Mouse (Mus musculus) neural tube, embryonic 14.5 days (tissue): ENCODE data around the gene Txndc17. TPM values are rescaled to one million over a fixed set of nuclear protein-coding genes. Genes with fewer than 3 reads are reported as not detected.

Experiments used
- ATAC-seq: fragments of 200-750 bp; cut with Nextera tagmentation; 2 replicates; pipeline ENCODE4 v1.8.0; 2017; ENCODE audit warnings: low read depth, mild to moderate bottlenecking, moderate TSS enrichment, moderate library complexity
- H3K27ac ChIP-seq: fragments of 300-500 bp; sonication (generic); 2 replicates; pipeline ENCODE4 v1.5.1; 2014; ENCODE audit warnings: low read depth, mild to moderate bottlenecking, control low read depth, low read length, moderate library complexity, mixed read lengths
- H3K27me3 ChIP-seq: fragments of 300-500 bp; sonication (generic); 2 replicates; pipeline ENCODE4 v1.6.1; 2014; ENCODE audit warnings: low read length; ENCODE audit not compliant: control insufficient read depth, insufficient read depth
- H3K36me3 ChIP-seq: fragments of 300-500 bp; sonication (generic); 2 replicates; pipeline ENCODE4 v1.6.1; 2014; ENCODE audit warnings: low read length, mixed read lengths; ENCODE audit not compliant: control insufficient read depth, insufficient read depth
- H3K4me1 ChIP-seq: fragments of 300-500 bp; sonication (generic); 2 replicates; pipeline ENCODE4 v1.6.1; 2014; ENCODE audit warnings: low read length; ENCODE audit not compliant: control insufficient read depth, insufficient read depth
- H3K4me2 ChIP-seq: fragments of 300-500 bp; sonication (generic); 2 replicates; pipeline ENCODE4 v1.6.1; 2014; ENCODE audit warnings: mild to moderate bottlenecking, low read depth, low read length, control low read depth
- H3K4me3 ChIP-seq: fragments of 300-500 bp; sonication (generic); 2 replicates; pipeline ENCODE4 v1.5.1; 2014; ENCODE audit warnings: low read depth, low read length, control low read depth, mixed read lengths
- H3K9ac ChIP-seq: fragments of 300-500 bp; sonication (generic); replicated peaks from 2 replicates; pipeline ENCODE4 v1.6.1; 2014; ENCODE audit warnings: low read depth, mild to moderate bottlenecking, control low read depth, low read length, mixed read lengths
- H3K9me3 ChIP-seq: fragments of 300-500 bp; sonication (generic); 2 replicates; pipeline ENCODE4 v1.6.1; 2016; ENCODE audit warnings: low read length; ENCODE audit not compliant: control insufficient read depth
- WGBS: fragments of 180-500 bp; shearing (Covaris S2); extraction: QIAGEN DNeasy Blood & Tissue Kit; methylation state at CpG from one replicate; pipeline ENCODE4 v1.1.7; 2014; 5-methylcytosine and 5-hydroxymethylcytosine counted together
- polyA plus RNA-seq: library from polyadenylated mRNA; unstranded; fragments of >200 nt; fragmentation: Nextera tagmentation; extraction: Ambion mirVana; gene quantifications from 2 replicates; pipeline ENCODE4 v1.2.1, GENCODE M21; 2014

Txndc17 gene
- polyA plus RNA-seq, 1 experiment from 2014 or later, result 147 TPM

DNA sequence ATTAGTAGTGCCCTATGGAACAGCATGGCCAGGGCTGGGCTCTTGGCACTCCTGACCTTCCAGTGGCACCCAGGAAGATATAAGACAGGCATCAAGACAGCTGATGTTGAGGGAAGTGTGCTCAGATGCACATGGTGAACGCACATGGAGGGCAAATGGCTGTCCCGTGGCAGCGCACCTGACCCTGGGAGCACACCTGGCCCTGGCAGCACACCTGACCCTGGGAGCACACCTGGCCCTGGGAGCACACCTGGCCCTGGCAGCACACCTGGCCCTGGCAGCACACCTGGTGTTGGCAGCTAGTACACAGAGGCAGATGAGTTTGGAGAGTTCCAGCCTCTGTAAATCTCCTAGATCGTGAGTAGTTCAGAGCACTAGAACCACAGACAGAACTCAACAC, 21.2 kb downstream of the Txndc17 start:
- H3K36me3 ChIP-seq, result no peaks in the 10 kb centered on the region
- peaks cover 4% of the 10 kb centered on the region; the same call in 1 of the 2 replicates for H3K4me1 ChIP-seq
- H3K9ac ChIP-seq, result no peak overlapping the region
- H3K27ac ChIP-seq, result no peak overlapping the region
- no peak overlapping the region for H3K4me3 ChIP-seq
- ATAC-seq, result no peak
- WGBS, result 98% methylated on average over 4 of the region's 4 CpGs
- no peaks in the 10 kb centered on the region for H3K9me3 ChIP-seq
- H3K4me2 ChIP-seq, result no peak overlapping the region
- H3K27me3 ChIP-seq, result no peaks in the 10 kb centered on the region

DNA sequence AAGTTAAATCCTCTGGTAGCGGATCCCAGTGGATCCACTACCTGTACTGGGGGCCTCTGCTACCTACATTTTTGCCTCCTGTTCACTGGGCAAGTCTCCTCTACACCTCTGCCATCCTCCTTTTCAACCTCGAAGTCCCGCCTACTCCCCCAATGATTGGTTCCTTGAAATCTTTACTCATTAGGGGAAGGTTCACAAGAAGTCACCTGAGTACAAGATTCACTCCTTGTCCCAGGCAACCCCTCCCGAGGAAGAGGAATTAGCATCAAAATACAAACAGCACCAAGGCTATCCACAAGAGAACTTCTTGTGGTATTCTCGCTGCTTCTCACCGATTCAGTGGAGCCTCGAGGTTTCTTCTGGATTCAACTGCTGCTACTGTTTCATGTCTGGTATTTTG, 24.7 kb downstream of the Txndc17 start:
- H3K4me1 ChIP-seq, result no peaks in the 10 kb centered on the region
- no peak overlapping the region for H3K9ac ChIP-seq
- no peaks in the 10 kb centered on the region for H3K27me3 ChIP-seq
- no peak overlapping the region for H3K4me3 ChIP-seq
- no peak overlapping the region for H3K27ac ChIP-seq
- H3K36me3 ChIP-seq, result no peaks in the 10 kb centered on the region
- 82% methylated on average over 7 of the region's 7 CpGs for WGBS
- no peaks in the 10 kb centered on the region for H3K9me3 ChIP-seq
- no peak overlapping the region for H3K4me2 ChIP-seq
- ATAC-seq, result no peak

DNA sequence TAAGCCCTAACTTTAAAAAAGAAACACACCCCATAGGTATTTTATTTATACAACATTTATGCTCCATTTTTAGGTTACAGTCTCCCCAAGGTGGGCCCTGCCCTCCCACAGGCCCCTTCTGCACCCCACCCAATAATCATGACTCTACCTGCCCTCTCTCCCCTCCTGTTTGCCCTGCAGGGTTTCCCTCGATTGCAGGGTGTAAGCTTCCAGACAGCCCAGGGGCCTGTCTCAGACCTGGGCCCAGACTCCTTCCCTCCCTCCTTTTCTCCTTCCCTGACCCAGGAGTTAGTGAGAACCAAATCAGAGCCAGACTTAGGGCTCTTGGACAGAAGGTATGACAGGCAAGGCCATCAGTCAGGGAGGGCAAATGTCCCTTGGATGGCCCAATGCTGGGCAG, 25.6 kb downstream of the Txndc17 start:
- no peak for ATAC-seq
- H3K4me2 ChIP-seq, result no peak overlapping the region
- no peaks in the 10 kb centered on the region for H3K36me3 ChIP-seq
- no peak overlapping the region for H3K4me3 ChIP-seq
- no peaks in the 10 kb centered on the region for H3K27me3 ChIP-seq
- H3K4me1 ChIP-seq, result no peaks in the 10 kb centered on the region
- H3K9me3 ChIP-seq, result no peaks in the 10 kb centered on the region
- no peak overlapping the region for H3K27ac ChIP-seq
- no peak overlapping the region for H3K9ac ChIP-seq
- WGBS, result 67% methylated on average over 1 of the region's 1 CpGs

DNA sequence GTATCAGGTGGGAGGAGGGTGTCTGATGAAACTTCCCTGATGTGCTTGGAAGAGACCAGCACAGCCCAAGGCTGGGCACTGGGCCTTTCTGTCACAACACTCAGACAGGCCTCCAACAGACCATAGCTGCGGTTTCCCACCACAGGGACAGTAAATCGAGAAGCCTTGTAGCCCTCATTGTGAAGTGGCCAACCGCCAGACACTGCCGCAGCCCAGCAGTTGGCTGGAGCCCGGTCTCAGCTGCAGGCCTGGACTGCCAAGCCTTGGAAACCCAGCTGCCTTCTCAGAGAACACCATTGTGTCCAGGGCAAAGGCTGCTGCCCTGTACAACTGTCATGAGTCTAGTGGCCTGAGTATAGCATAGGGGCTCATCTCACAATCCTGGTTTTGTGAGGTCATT, 26.7 kb downstream of the Txndc17 start:
- H3K27me3 ChIP-seq, result no peaks in the 10 kb centered on the region
- no peaks in the 10 kb centered on the region for H3K4me1 ChIP-seq
- H3K4me3 ChIP-seq, result no peak overlapping the region
- no peak overlapping the region for H3K4me2 ChIP-seq
- H3K9ac ChIP-seq, result no peak overlapping the region
- no peaks in the 10 kb centered on the region for H3K9me3 ChIP-seq
- H3K27ac ChIP-seq, result no peak overlapping the region
- no peaks in the 10 kb centered on the region for H3K36me3 ChIP-seq
- no peak for ATAC-seq
- 65% methylated on average over 5 of the region's 5 CpGs for WGBS

DNA sequence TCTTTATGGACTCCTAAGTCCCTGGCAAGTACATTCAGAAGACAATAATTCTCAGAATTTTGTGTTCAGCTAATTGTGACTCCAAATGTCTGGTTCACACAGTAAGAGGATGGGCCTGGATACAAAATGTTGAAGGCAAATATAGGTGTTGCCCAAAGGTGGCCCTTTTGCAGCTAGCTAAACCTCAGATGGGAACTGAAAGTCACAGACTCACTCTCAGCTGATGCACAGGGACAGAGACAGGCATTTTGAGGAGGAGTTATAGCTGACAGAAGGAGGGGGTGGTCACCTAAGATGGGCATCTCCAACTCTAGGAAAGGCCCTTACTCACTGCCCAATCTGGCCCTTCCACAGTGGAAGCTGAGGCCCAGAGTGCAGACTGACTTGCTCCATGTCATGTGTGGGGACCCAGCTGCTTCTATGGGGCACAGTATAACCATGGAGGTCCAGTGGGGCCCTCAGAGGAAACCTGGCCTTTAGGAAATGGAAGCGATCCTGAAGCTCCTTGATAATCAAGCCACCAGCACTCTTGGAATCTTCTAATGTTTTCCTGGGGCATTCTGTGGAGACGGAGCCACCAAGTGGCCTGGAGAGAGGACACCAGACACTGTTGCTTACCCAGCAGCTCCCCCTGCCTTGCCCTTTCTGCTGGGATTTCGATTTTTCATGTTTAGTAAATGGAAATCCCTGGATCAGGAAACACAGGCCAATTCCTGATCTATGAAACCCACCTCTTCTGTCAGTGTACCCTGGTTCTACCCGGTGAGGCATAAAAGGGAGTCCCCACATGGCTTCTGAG, 32.9 kb downstream of the Txndc17 start:
- ATAC-seq, result no peak
- WGBS, result 80% methylated on average over 4 of the region's 4 CpGs
- H3K27ac ChIP-seq, result no peak overlapping the region
- H3K36me3 ChIP-seq, result no peaks in the 10 kb centered on the region
- H3K9ac ChIP-seq, result no peak overlapping the region
- no peak overlapping the region for H3K4me3 ChIP-seq
- H3K4me2 ChIP-seq, result no peak overlapping the region
- H3K27me3 ChIP-seq, result no peaks in the 10 kb centered on the region
- H3K4me1 ChIP-seq, result no peaks in the 10 kb centered on the region
- no peaks in the 10 kb centered on the region for H3K9me3 ChIP-seq

DNA sequence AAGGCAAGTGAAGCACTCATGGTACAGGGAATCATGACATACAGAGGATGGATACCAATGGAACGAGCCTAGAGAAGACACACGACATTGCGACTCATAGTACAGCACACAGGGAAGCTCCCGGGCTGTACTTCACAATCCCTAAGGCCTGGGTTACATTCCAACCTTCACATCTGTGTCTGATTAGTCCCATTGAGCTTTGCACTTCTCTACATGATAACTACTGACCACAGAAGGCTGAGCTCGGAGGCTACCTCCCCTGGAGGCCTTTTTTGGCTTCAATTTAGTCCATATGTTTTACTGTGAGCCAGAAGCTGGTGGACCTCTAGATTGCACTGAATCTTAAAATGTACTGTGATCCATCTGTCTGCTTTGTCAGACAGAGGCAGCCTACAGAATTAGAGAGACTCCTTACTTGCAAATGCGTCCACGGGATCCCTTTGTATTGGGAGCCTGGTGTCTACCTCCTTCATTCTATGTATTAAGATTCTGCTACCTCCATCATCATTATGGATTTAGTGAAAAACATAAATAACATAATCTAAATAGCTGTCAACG, 37.9 kb downstream of the Txndc17 start:
- Histone ChIP-seq H3K4me2 (no peak overlapping the region), H3K36me3 (no peaks in the 10 kb centered on the region), H3K4me1 (no peaks in the 10 kb centered on the region), H3K27ac (no peak overlapping the region), H3K9ac (no peak overlapping the region), H3K4me3 (no peak overlapping the region), H3K9me3 (no peaks in the 10 kb centered on the region), H3K27me3 (no peaks in the 10 kb centered on the region)
- WGBS, result 83% methylated on average over 8 of the region's 8 CpGs
- no peak for ATAC-seq

DNA sequence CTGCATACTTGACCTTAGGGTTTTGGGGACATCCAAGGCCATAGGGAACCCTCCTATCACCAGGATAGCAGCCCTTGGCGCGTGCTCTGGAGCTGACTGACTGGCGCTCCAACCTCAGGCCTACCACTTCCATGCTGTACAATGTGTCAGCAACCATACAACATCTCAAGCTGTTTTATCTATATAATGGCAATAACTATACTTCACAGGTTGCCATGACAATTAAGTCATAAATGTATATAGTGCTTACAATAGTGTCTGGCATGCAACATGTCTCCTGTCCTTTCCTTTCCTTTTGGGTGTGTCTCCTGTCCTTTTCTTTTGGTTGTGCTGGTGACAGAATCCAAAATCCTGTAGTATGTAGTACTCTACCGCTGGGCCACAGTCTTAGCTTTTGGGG, 48.3 kb downstream of the Txndc17 start:
- H3K4me3 ChIP-seq, result no peak overlapping the region
- H3K9me3 ChIP-seq, result no peaks in the 10 kb centered on the region
- WGBS, result 95% methylated on average over 4 of the region's 4 CpGs
- no peaks in the 10 kb centered on the region for H3K36me3 ChIP-seq
- H3K27me3 ChIP-seq, result no peaks in the 10 kb centered on the region
- H3K4me1 ChIP-seq, result no peaks in the 10 kb centered on the region
- no peak overlapping the region for H3K9ac ChIP-seq
- no peak for ATAC-seq
- H3K4me2 ChIP-seq, result no peak overlapping the region
- H3K27ac ChIP-seq, result no peak overlapping the region

DNA sequence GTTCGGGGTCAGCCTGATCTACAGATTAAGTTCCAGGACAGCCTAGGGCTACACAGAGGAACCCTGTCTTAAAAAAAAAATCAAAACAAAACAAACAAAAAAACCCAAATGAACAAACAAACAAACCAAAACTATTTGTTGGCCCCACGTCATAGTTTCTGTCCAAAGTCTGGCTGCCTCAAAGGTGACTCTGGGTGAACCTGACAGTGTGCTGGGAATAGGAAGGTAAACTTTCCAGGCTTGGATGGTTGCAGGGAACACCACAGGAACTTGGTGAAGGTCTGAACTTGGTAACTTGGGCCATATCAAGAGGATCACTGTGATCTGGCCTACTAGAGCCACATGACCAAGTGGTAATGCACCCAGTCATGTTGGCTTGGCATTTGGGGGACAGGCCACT, 49.1 kb downstream of the Txndc17 start:
- H3K4me3 ChIP-seq, result no peak overlapping the region
- no peak for ATAC-seq
- H3K4me1 ChIP-seq, result no peaks in the 10 kb centered on the region
- H3K9me3 ChIP-seq, result no peaks in the 10 kb centered on the region
- no peak overlapping the region for H3K27ac ChIP-seq
- no peaks in the 10 kb centered on the region for H3K27me3 ChIP-seq
- 90% methylated on average over 2 of the region's 2 CpGs for whole genome bisulfite sequencing
- H3K36me3 ChIP-seq, result no peaks in the 10 kb centered on the region
- no peak overlapping the region for H3K9ac ChIP-seq
- no peak overlapping the region for H3K4me2 ChIP-seq
